Mouse (Mus musculus) ES-Bruce4 (cell line): ENCODE measurements around the gene Dgka.

Experiments used
- CTCF ChIP-seq: IDR thresholded peaks from one replicate; pipeline ENCODE4 v1.8.1; 2011; ENCODE audit warnings: low read depth, low read length
- EP300 ChIP-seq: IDR thresholded peaks from 2 replicates; pipeline ENCODE4 v1.6.1; 2011; ENCODE audit warnings: low read depth, low read length; ENCODE audit not compliant: insufficient read depth
- POLR2A ChIP-seq: IDR thresholded peaks from one replicate; pipeline ENCODE4 v1.8.1; 2011; ENCODE audit warnings: low read length; ENCODE audit not compliant: insufficient read depth

DNA sequence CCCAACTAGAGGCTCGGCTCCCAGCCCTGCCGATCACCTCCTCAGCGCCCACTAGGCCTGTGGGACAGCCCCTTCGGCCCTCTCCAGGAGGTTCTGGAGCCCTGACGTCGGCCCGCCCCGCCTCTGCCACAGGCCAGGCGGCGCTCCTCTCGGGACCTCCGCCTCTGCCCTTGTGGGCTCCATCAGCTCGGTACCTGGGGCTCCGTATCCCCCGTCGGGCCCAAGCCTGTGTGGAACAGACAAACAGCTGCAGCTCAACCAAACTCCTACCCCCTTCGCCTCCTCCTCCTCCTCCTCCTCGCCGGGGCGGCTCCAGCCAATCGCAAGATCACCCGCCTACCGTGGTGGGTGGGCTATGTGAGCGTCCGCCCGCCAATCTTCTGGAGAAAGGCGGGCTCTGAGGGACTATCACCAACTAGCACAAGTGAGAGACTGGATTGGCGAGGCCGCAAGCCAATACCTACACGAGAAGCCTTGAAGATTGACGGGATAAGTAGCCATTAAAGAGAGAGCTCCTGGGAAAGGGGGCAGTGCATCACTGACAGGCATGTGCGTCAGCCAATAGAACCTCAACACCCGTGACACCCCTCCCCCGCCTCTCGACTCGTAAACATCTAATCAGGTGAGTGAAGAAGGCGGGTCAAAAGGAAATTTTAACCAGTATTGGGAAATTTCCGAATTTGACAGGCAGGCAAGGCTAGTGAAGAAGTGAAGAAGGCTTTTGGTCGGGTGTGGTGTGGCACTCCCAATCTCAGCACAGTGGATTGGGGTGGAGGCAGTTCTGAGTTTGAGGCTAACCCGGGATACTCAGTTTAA, 48.5 kb downstream of the Dgka start, which contains the start of gene Rab5b:
- TF ChIP-seq POLR2A: peak; percentile 64
- no peak for TF ChIP-seq CTCF
- no peak for TF ChIP-seq EP300
